Mouse (Mus musculus) right cerebral cortex, postnatal 10 days (tissue): Measurements from ENCODE around the gene Kifc5b.
"Not testable (repeated sequence)": the region's sequence is repeated elsewhere in the genome, so short reads cannot be mapped to it uniquely, and the experiment has no call there.

Experiments
- DNase-seq, 2 experiments: peaks; one replicate each; pipeline ENCODE4 v3.0.0; 2021; ENCODE audit warnings: low spot score in 2 of 2

Gene Kifc5b

GRCm38 (mm10) chr17:26918343-26918742 is 1.5 kb downstream of the Kifc5b start:
- no peak for DNase-seq

GRCm38 (mm10) chr17:26919516-26919915 is 2.6 kb downstream of the Kifc5b start:
- not testable (repeated sequence) for DNase-seq

GRCm38 (mm10) chr17:26922368-26922767 is 5.5 kb downstream of the Kifc5b start:
- DNase-seq: not testable (repeated sequence)

DNA sequence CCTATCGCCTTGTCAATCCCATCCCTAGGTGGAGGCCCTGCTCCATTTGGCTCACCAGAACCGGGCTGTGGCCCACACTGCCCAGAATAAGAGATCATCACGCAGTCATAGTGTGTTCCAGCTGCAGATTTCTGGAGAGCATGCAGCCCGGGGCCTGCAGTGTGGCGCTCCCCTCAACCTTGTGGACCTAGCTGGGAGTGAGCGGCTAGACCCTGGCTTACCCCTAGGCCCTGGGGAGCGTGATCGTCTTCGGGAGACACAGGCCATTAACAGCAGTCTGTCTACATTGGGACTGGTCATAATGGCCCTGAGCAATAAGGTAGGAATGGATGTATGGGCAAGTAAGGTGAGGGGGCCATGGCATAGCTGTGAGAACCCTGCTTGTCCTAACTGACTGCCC is 8.5 kb downstream of the Kifc5b start:
- not testable (repeated sequence) for DNase-seq

- peak; percentile 71 to 72 for DNase-seq
Observed at GRCm38 (mm10) chr17:26931795-26932194, 14.9 kb downstream of the Kifc5b start.

- DNase-seq: peak; percentile 95
Observed at GRCm38 (mm10) chr17:26932839-26933398, 16.0 kb downstream of the Kifc5b start, which contains the start of gene Phf1. Gene Phf1, plus strand, starts transcription at chr17:26933052.

DNA sequence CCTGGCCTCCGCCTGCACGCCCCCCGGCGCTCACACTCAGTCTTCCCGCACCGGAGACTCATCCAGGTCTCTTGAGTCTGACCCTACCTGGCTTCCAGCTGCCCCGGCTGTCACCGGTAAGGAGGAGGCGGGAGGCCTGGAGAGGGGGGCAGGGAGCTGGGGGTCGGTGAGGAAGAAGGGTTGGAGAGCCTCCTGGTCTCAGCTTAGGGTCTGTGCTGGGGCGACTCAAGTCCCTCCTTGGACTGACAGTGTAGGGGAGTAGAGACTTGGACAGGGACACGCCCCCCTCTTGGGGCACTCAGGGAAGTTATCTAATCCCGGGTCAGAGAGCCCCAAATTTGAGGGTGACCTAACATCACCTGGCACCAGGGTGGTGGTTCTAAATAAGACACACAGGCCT is 16.5 kb downstream of the Kifc5b start:
- peak in 1 of 2 experiments; percentile 41 for DNase-seq

DNA sequence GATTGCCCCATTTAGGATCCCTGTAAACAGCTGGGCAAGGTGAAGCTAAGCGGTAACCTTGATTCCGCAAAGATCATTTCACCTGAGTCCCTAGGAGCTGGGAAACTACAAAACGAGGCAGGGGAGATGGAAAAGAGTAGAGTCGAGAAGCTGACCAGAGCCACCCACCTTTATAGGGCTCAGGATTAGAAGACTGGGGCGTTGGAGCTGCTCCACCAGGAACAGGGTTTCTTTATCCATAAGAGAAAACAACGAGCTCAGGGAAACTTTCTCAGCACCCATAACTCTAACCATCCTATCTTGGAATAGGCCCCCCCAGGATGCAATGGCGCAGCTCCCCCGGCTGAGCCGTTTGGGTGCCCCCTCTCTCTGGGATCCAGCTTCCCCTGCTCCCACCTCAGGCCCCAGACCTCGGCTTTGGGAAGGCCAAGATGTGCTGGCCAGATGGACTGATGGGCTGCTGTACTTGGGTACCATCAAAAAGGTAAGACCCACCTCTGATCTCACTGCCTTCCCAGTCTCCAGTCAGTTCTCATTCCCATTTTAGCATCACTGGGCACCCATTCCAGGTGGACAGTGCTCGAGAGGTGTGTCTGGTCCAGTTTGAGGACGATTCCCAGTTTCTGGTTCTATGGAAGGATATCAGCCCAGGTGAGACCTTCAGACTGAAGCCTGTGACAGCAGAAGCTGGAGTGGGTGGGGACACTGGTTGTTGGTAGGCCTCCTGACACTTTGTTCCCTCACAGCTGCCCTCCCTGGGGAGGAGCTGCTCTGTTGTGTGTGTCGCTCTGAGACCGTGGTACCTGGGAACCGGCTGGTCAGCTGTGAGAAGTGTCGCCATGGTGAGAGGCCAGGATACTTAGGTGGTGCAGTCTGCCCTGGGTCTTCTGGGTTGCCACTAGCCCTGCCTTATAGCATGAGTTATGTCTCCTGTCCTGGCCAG is 17.3 kb downstream of the Kifc5b start:
- no peak for DNase-seq

- DNase-seq: peak in 1 of 2 experiments; percentile 32
Observed at GRCm38 (mm10) chr17:26935027-26935426, 18.1 kb downstream of the Kifc5b start.

DNA sequence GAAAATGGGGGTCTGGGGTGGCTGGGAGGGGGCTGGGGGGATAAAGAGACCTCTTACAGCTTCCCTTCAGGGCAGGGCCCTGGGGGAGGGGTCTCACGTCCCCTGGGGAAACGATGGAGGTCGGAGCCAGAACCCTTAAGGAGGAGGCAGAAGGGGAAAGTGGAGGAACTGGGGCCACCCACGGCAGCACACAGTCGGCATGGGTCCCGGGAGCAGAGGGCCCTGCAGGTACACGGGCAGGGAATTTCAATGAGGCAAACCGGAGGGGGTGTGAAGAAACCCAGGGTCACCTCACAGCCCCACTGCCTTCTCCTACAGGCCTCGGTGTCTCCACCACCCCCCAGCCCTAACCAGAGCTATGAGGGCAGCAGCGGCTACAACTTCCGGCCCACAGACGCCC is 19.6 kb downstream of the Kifc5b start:
- DNase-seq: peak; percentile 25 to 35

DNA sequence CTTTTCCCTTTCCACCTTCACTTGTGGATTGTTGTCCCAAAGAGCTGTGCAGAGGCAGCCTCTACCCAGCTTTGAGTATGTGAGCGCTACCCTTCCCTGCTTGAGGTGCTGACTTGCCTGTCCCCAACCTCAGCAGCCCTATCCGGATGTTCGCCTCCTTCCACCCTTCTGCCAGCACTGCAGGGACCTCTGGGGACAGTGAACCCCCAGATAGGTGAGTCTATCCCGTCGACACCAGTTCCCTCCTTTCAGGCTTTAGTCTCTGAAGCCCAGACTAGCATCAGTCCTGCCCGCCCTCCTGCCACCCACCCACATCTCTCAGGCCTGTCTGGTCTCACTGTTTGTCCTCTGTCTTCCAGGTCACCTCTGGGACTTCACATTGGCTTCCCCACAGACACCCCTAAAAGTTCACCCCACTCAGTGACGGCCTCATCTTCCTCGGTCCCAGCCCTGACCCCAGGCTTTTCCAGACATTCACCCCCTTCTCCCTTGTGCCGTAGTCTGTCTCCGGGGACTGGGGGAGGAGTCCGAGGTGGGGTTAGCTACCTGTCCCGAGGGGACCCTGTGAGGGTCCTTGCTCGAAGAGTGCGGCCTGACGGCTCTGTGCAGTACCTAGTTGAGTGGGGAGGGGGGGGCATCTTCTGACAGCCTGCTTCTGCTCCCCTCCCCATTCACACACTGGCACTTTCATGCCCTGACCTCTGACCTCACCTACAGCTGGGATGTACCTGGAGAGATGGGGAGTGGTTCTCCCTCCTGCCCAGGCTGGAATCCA is 20.2 kb downstream of the Kifc5b start:
- DNase-seq: peak; percentile 27 to 44

DNA sequence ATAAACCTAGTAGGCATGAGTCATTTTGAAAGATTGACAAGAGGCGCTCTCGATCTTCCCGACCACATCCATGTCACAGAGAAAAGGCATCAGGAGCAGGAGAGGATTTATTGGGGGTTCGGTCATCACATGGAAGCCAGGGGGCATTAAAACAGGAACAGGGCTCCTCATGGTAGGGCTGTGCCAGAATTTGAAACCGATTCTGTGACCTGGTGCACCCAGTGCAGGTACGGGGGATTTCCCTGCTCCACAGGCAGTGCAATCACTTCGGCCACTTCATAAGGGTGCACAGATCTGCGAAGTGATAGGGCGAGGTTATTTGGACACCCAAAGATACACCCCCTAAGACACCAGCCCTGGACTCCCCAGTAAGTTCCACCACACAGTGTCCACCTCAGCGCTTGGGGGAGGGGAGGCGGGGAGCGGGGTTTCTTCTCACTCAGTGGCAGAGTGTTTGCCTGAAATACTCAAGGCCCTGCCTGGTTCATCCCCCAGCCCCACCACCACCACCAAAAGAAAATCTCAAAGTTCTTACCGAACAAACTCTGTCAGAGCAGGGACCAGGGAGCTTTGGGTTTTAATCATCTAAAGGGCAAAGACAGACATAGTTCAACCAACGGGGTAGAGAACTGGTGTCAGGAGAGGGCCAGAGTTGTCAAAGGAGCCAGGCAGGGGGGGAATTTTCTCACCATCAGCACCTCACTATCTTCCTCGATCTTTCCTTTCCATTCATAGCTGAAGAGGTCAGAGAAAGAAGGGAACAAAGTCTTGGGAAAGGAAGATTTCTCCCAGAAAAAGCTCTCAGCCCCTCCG is 21.2 kb downstream of the Kifc5b start:
- DNase-seq: peak; percentile 28 to 36

GRCm38 (mm10) chr17:26938731-26939130 is 21.8 kb downstream of the Kifc5b start:
- peak; percentile 49 to 69 for DNase-seq

DNA sequence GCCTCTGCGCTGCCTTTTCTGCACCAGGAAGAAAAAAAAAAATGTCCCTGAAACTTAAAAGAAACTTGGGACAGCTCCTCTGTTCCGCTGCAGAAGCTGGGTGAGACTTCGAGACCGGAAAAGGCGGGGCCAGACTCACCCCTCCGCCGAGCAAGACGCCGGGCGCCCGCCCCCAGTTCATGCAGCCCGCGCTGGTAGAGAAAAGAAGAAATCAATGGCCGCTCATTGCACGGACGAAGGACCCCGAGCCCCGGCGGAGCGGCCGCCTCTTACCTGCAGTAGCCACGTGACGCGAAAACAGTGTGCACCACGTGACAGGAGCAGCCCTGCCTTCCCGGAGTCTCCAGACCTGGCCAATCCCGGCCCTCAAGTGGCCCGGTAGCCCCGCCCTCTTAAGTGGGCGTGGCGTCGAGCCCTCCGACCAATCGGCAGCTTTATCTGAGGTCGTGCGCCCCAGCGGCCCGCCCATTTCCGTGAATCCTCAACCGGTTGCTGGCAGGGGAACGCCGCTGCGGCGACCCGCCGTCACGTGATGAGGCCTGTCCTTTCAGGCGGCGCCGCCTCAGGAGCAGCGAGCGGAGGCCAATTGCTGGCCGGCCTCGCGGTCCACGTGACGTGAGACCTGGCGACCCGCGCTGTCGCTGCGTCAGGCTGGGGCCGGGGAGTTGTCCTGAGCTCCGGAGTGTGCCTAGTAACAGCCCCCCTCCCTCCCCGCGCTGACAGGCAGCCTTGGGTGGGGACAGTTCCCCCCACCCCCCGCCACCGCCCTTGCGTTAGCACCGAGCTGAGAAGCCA is 22.5 kb downstream of the Kifc5b start, which contains the start of gene Cuta:
Gene Cuta (minus strand): TSS at position 392 of the 795 bp plus-strand sequence.
- DNase-seq: peak; percentile 100

- DNase-seq: peak in 1 of 2 experiments; percentile 28
Observed at GRCm38 (mm10) chr17:26939973-26940300, 23.0 kb downstream of the Kifc5b start.

- peak; percentile 83 to 86 for DNase-seq
Observed at GRCm38 (mm10) chr17:26941031-26941789, 24.3 kb downstream of the Kifc5b start, which contains the start of gene Syngap1. Gene Syngap1, plus strand, starts transcription at chr17:26941253.

DNA sequence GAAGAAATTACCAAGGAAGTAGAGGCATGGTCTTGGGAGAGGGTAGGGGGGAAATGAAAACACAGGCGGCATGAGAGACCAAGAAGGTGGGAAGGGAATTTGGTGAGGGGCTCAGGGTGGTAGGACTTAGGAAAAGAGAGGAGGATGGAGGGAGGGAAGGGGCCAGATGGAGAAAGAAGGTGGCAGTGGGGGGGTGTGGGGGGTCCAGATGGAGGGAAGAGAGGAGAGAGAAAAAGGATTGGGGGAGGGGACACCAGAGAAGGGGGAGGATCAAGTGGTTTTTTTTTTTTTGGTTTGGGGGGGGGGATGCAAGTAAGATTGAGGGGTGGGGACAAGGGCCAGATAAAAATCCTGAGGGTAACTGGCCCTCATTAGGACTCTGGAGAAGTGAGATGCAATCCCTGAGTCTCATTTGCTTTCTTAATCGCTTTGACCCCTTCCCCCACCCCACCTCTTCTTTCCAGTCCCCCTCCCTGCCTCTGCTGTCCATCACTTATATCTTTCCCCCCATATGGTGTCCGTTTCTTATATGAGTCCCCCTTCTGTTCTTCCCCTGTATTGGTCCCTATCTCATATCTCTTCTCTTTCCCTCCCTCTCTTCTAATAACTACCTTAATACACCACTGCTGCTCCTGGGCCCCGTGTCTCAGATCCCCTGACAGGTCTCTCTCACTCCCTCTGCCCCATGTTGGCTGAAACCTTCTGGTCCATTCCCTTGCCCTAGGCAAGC is 25.1 kb downstream of the Kifc5b start:
- peak in 1 of 2 experiments; percentile 39 for DNase-seq

- DNase-seq: peak; percentile 59 to 68
Observed at GRCm38 (mm10) chr17:26945824-26946495, 29.1 kb downstream of the Kifc5b start.
